Mouse (Mus musculus) hindbrain, embryonic 10.5 days (tissue): ENCODE measurements around the gene Nxph1. TPM values are rescaled to one million over a fixed set of nuclear protein-coding genes. Genes with fewer than 3 reads are reported as not detected.

ENCODE experiments used
- DNase-seq: peaks from one replicate; pipeline ENCODE4 v3.0.0-alpha.2; 2017; ENCODE audit warnings: low spot score
- H3K27ac ChIP-seq: fragments of 300-500 bp; sonication (generic); 2 replicates; pipeline ENCODE4 v1.5.1; 2016; ENCODE audit warnings: mild to moderate bottlenecking, moderate library complexity
- H3K27me3 ChIP-seq: fragments of 300-500 bp; sonication (generic); 2 replicates; pipeline ENCODE4 v1.6.1; 2016; ENCODE audit warnings: mild to moderate bottlenecking; ENCODE audit not compliant: poor library complexity, insufficient read depth, severe bottlenecking
- H3K36me3 ChIP-seq: fragments of 300-500 bp; sonication (generic); 2 replicates; pipeline ENCODE4 v1.6.1; 2016; ENCODE audit warnings: mild to moderate bottlenecking, moderate library complexity
- H3K4me1 ChIP-seq: fragments of 300-500 bp; sonication (generic); replicated peaks from 2 replicates; pipeline ENCODE4 v1.6.1; 2016; ENCODE audit warnings: mild to moderate bottlenecking
- H3K4me3 ChIP-seq: fragments of 300-500 bp; sonication (generic); 2 replicates; pipeline ENCODE4 v1.5.1; 2016; ENCODE audit warnings: mild to moderate bottlenecking, moderate library complexity
- H3K9me3 ChIP-seq: fragments of 300-500 bp; sonication (generic); 2 replicates; pipeline ENCODE4 v1.6.1; 2016; ENCODE audit warnings: mild to moderate bottlenecking, moderate library complexity
- WGBS: fragments of 180-500 bp; shearing (Covaris S2); methylation state at CpG from one replicate; pipeline ENCODE4 v1.1.7; 2016; 5-methylcytosine and 5-hydroxymethylcytosine counted together
- polyA plus RNA-seq: library from polyadenylated mRNA; unstranded; fragments of >200 nt; fragmentation: Nextera tagmentation; extraction: Ambion mirVana; gene quantifications from 2 replicates; pipeline ENCODE4 v1.2.1, GENCODE M21; 2016

Nxph1 gene
- polyA plus RNA-seq, 1 experiment from 2014 or later = 3.4 TPM

DNA sequence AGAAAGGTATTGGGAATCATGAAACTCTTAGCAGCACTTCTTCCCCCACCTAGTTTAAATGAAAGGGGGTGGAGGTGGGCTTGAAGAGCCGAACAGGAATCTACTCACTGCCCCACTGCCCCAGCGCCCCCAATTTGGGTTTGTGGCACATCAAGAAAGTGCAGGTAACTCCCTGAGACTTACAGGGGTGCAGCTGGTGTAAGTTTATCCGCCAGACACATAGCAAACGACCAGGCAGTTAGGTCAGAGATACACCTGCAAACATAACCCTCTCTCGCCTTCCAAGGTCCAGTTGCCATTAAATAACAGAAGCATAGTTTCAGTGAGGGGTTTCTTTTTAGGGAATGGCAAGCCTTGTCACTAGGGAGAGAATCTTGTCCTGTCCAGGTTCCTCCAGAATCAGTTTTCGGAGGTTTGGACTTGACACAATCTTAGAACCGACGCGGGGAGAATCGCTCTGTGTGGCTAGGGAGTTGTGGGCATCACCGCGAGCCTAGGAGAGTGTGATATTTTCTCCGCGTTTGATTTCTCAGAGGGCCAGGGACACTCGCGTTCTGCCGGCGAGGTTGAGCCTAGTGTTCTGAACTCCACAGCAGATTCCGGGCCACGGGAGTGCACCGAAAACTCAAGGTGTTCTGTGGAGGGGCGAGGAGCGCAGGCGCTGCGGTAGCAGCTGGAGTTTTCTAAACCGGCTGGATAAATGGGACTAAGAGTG, 2.5 kb downstream of the Nxph1 start:
- Histone ChIP-seq H3K27me3 (peaks cover 99% of the 10 kb centered on the region), H3K4me3 (peak overlapping the region; percentile 60), H3K4me1 (peaks cover 41% of the 10 kb centered on the region), H3K9me3 (no peaks in the 10 kb centered on the region), H3K27ac (no peak overlapping the region), H3K36me3 (no peaks in the 10 kb centered on the region)
- DNase-seq = no peak
- WGBS = 1% methylated on average over 26 of the region's 26 CpGs

DNA sequence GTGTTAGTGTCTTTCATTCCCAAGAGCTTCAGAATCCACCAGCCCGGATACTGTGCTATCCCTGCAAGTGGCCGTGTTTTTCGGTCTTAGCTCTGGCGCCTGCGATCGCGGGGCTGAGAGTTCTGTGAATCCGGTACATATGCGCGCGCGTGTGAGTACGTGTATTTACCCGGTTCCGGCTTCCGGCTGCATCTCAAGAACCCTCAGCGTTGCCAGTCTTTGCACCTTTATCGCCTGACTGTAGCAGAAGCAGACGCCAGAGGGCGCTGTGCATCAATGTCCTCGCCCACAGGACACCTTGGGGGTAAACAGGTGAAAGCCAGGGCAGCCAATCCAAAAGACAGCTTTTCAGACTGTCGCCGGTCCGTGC, 3.1 kb downstream of the Nxph1 start:
- Histone ChIP-seq H3K9me3 (no peaks in the 10 kb centered on the region), H3K36me3 (no peaks in the 10 kb centered on the region), H3K4me1 (peaks cover 47% of the 10 kb centered on the region), H3K4me3 (peak overlapping the region; percentile 60), H3K27me3 (peaks cover 99% of the 10 kb centered on the region), H3K27ac (no peak overlapping the region)
- DNase-seq = peak; percentile 83
- WGBS = under 1% methylated on average over 24 of the region's 24 CpGs

GRCm38 (mm10) chr6:8951884-8952590, 3.8 kb downstream of the Nxph1 start:
- Histone ChIP-seq H3K36me3 (no peaks in the 10 kb centered on the region), H3K27me3 (peaks cover 100% of the 10 kb centered on the region), H3K27ac (no peak overlapping the region), H3K9me3 (no peaks in the 10 kb centered on the region), H3K4me1 (peaks cover 54% of the 10 kb centered on the region), H3K4me3 (no peak overlapping the region)
- no peak for DNase-seq
- WGBS = 16% methylated on average over 15 of the region's 15 CpGs

DNA sequence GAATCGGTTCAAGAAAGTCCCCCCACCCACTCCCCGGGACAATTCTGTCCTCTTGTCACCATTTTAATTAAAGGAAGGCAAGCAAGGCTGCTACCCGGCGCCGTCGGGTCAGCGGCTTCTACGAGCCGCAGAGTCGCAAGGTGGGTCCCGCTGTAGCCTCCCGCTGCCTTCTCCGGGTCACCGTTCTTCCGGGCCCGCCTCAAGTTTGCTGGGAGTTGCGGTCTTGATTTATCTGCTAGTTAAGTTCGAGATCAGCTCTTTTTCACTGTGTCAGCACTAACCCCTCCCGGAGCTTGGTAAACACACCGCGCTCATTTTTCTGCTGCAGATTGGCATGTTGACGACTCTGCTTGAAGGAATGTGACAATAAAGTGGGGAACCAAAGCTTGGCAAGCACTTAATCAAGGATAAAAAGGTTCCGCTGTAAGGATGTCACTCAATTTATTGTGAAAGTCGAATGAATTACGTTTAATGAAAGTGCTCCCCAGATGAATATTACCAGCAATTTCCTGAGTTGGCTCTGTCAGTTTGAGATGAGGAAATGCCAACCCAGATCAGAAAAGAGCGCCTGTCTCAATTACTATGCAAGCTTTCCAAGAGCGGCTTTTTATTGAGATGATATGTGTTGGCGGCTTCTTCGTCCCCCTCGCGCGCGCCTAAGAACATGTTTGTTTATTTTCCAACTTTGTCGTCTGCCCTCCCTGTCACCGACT, 7.7 kb downstream of the Nxph1 start:
- DNase-seq = peak; percentile 37
- no peak overlapping the region for H3K27ac ChIP-seq
- H3K36me3 ChIP-seq = no peaks in the 10 kb centered on the region
- H3K4me3 ChIP-seq = peak overlapping the region; percentile 45
- H3K27me3 ChIP-seq = peaks cover 88% of the 10 kb centered on the region
- under 1% methylated on average over 35 of the region's 35 CpGs for WGBS
- H3K4me1 ChIP-seq = peaks cover 39% of the 10 kb centered on the region
- no peaks in the 10 kb centered on the region for H3K9me3 ChIP-seq

- DNase-seq = peak; percentile 71
- Histone ChIP-seq H3K27me3 (peaks cover 79% of the 10 kb centered on the region), H3K36me3 (no peaks in the 10 kb centered on the region), H3K4me1 (peaks cover 33% of the 10 kb centered on the region), H3K4me3 (peak overlapping the region; percentile 45), H3K27ac (peak overlapping the region; percentile 62; the same call in 1 of the 2 replicates), H3K9me3 (no peaks in the 10 kb centered on the region)
- WGBS = under 1% methylated on average over 25 of the region's 25 CpGs
Observed at GRCm38 (mm10) chr6:8956743-8957528, 8.7 kb downstream of the Nxph1 start.

DNA sequence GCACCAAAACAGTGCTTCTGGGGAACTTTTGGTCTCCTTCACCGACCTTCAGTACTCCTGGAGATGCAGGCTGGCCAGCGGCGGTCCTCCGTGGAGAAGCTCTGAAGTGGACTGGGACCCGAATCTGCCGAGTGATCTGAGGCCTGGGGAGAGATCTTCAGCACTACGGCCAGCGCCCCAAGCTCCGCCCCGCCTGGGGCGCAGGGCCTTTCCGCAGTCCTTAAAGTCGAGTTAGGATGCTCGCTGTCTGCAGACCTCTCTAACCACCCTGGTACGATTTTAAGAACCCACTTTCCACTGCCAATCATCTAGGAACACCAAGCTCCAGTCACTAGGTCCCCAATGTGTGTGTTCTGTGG, 9.3 kb downstream of the Nxph1 start:
- no peaks in the 10 kb centered on the region for H3K9me3 ChIP-seq
- H3K36me3 ChIP-seq = no peaks in the 10 kb centered on the region
- peaks cover 73% of the 10 kb centered on the region for H3K27me3 ChIP-seq
- H3K4me3 ChIP-seq = peak overlapping the region; percentile 45
- DNase-seq = peak; percentile 72
- H3K27ac ChIP-seq = peak overlapping the region; percentile 23; the same call in 1 of the 2 replicates
- peaks cover 33% of the 10 kb centered on the region for H3K4me1 ChIP-seq
- WGBS = 1% methylated on average over 15 of the region's 15 CpGs

DNA sequence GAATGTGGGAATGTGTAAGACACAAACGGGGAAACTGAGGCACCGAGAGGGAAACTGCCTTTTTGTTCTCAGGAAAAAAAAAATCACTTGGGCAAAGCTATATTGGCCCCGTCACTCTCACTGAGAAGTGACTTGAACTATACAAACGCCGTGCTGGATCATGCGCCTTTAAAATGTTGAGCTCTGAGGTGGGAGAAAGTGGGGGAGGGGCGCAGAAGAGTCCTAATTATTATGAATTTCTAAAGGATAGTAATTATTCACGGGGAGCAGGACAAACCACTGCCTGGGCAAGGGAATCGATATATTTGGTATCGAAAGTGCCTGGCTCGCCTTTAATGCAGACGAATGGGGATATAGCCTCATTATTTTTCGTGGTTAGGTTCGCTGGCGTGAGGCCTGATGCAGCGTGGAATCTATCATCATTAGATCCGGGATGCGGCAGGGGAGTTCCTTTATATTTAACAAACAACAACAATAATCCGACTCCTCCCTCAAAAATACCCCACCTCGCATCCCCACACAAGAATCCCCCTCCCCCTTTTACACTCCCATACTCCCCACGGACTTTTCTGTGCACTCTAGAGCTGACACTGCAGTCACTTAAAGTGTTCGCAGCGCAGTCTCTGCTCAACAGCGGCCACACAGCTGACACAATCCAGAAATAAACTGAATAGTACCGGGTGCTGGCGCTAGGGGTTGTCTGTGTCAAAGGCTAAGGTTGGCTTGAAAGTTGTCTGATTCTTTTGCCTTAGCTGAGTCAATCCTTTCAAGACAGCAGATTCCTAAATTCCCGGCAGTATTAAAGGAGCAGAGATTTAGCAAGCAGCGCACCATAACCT, 10.1 kb downstream of the Nxph1 start:
- Histone ChIP-seq H3K4me1 (peaks cover 33% of the 10 kb centered on the region), H3K9me3 (no peaks in the 10 kb centered on the region), H3K4me3 (peak overlapping the region; percentile 45), H3K36me3 (no peaks in the 10 kb centered on the region), H3K27ac (no peak overlapping the region), H3K27me3 (peaks cover 65% of the 10 kb centered on the region)
- 3% methylated on average over 28 of the region's 28 CpGs for WGBS
- DNase-seq = peak; percentile 54

DNA sequence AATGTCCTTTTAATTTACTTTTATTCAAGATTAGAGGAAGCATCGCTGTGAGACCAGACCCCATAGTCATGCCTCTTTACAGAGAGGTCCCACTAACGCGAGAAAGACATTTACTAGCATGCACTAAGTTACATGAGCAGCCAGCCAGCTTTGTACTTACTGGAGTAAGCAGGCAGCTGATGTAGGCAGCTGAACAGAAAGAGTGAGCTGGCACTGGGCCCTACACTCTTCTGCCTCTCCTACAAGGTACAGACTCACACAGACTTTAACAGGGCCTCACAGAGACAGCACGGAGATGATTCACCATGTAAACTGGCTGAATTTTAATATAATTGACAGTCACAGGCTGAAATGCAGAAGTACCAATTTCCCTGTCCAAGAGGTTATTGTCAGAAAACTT, 11.6 kb downstream of the Nxph1 start:
- Histone ChIP-seq H3K4me1 (peaks cover 33% of the 10 kb centered on the region), H3K27me3 (peaks cover 50% of the 10 kb centered on the region), H3K36me3 (no peaks in the 10 kb centered on the region), H3K4me3 (no peak overlapping the region), H3K9me3 (no peaks in the 10 kb centered on the region), H3K27ac (no peak overlapping the region)
- DNase-seq = no peak
- 87% methylated on average over 4 of the region's 4 CpGs for WGBS

DNA sequence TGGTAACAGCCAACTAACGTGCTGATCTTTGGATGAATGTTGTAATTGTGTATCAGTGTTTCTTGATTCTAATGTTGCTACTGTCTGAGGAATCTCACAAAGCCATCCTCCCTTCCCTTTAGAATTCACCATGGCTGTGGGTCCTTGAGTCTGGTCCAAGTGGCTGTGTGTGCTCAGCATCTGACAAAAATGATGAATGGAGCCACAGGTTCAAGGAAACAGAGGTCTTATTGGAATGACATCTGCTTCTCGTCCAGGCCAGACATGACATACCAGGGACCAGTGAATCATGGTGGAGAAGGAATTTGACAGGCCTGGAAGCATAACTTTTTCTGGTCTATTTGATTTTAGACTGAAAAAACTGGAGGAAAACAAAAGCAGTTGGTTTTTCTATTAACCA, 22.3 kb downstream of the Nxph1 start:
- H3K9me3 ChIP-seq = no peaks in the 10 kb centered on the region
- DNase-seq = no peak
- H3K27ac ChIP-seq = no peak overlapping the region
- H3K4me3 ChIP-seq = no peak overlapping the region
- H3K36me3 ChIP-seq = no peaks in the 10 kb centered on the region
- 72% methylated on average over 2 of the region's 2 CpGs for WGBS
- H3K27me3 ChIP-seq = no peaks in the 10 kb centered on the region
- H3K4me1 ChIP-seq = no peaks in the 10 kb centered on the region

GRCm38 (mm10) chr6:8979237-8979871, 31.1 kb downstream of the Nxph1 start:
- DNase-seq = peak; percentile 9
- Histone ChIP-seq H3K27ac (no peak overlapping the region), H3K36me3 (no peaks in the 10 kb centered on the region), H3K27me3 (no peaks in the 10 kb centered on the region), H3K4me3 (no peak overlapping the region), H3K4me1 (peaks cover 13% of the 10 kb centered on the region; the same call in 1 of the 2 replicates), H3K9me3 (no peaks in the 10 kb centered on the region)
- 41% methylated on average over 4 of the region's 4 CpGs for WGBS

DNA sequence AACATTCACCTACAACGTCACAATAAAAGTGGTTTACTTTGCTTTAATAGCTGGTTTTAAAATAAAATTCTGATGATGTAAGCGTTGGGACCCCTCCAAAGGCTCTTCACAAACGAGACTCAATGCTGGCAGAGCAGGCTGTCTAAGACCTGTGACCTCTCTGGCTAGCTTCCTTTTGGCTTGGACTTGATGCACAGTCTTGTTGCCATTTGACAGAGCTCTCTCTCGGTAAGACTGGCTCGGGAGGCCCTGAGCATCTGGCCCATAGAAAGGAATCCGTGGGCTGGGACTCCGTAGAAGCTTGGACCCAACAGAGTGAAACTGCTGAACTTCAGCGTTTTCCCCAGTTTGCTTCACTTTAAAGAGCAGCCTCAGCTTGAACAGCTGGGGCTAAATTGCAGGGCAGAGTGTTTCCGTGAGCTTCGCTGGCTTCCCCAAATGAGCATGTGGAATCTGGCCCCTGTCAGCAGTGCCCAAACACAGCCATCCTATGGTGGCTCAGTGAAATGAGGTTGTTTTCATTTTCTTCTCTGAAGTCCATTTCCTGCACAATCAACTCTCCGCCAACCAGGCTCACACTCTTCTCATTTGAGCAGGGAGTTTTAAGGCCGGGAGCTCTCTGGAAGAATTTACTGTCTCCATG, 48.2 kb downstream of the Nxph1 start:
- H3K4me1 ChIP-seq = no peaks in the 10 kb centered on the region
- no peaks in the 10 kb centered on the region for H3K27me3 ChIP-seq
- H3K36me3 ChIP-seq = no peaks in the 10 kb centered on the region
- no peak for DNase-seq
- H3K4me3 ChIP-seq = no peak overlapping the region
- no peaks in the 10 kb centered on the region for H3K9me3 ChIP-seq
- no peak overlapping the region for H3K27ac ChIP-seq
- 74% methylated on average over 12 of the region's 12 CpGs for WGBS
